Mouse (Mus musculus) megakaryocyte, embryonic 14.5 days (primary cell): Measurements from ENCODE around the gene Palm.

ENCODE experiments used
- FLI1 ChIP-seq: IDR thresholded peaks from 2 replicates; pipeline ENCODE4 v1.6.1; 2012; ENCODE audit warnings: low read length, inconsistent platforms, mixed read lengths
- GATA1 ChIP-seq: IDR thresholded peaks from 3 replicates; pipeline ENCODE4 v1.6.1; 2012; ENCODE audit warnings: mixed read lengths, low read length, inconsistent platforms, borderline replicate concordance

DNA sequence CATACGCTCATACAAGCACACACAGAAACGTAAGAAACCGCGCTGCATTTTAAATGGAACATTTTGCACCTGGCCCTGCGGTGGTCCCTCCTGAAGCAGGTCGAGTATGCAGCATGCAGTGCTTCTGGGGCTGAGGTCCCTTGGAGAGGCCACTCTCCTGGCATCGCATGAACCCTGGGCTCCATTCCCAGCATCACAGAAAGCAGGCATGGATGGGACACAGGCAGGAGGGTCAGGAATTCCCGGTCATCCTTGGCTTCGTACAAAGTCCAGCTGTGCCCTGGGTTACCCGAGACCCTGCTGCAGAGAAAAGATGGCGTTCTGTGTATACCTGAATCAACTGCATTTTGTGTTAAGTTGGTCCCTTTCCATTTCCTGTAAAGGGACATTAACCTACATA, 7.1 kb downstream of the Palm start:
- TF ChIP-seq GATA1 (no peak), FLI1 (no peak)
